Mouse (Mus musculus) 3T3-L1 (cell line): ENCODE data around the gene Paqr6.
"Not testable (repeated sequence)": the region's sequence is repeated elsewhere in the genome, so short reads cannot be mapped to it uniquely, and the experiment has no call there.

Source experiments
- DNase-seq: peaks from one replicate; pipeline ENCODE4 v3.0.0-alpha.2; 2015; ENCODE audit warnings: low read depth, low spot score

The Paqr6 gene

GRCm38 (mm10) chr3:88365705-88366361 is 1.4 kb downstream of the Paqr6 start:
- no peak for DNase-seq

GRCm38 (mm10) chr3:88366830-88367428 is 2.5 kb downstream of the Paqr6 start:
- not testable (repeated sequence) for DNase-seq

- not testable (repeated sequence) for DNase-seq
Observed at GRCm38 (mm10) chr3:88367517-88367916, 3.1 kb downstream of the Paqr6 start.

- not testable (repeated sequence) for DNase-seq
Observed at GRCm38 (mm10) chr3:88368511-88368910, 4.1 kb downstream of the Paqr6 start.

GRCm38 (mm10) chr3:88372643-88373042 is 8.3 kb downstream of the Paqr6 start, which contains the start of gene Bglap3:
Gene Bglap3 (minus strand): TSS chr3:88372743.
- not testable (repeated sequence) for DNase-seq

- not testable (repeated sequence) for DNase-seq
Observed at GRCm38 (mm10) chr3:88375750-88376626, 11.6 kb downstream of the Paqr6 start.

GRCm38 (mm10) chr3:88376644-88377043 is 12.3 kb downstream of the Paqr6 start:
- DNase-seq = not testable (repeated sequence)

- not testable (repeated sequence) for DNase-seq
Observed at GRCm38 (mm10) chr3:88378599-88378998, 14.2 kb downstream of the Paqr6 start, which contains the start of gene Bglap2. Gene Bglap2 (minus strand): TSS chr3:88378699.

GRCm38 (mm10) chr3:88381389-88382315 is 17.3 kb downstream of the Paqr6 start:
- DNase-seq = not testable (repeated sequence)

GRCm38 (mm10) chr3:88382383-88382782 is 18.0 kb downstream of the Paqr6 start:
- DNase-seq = not testable (repeated sequence)

GRCm38 (mm10) chr3:88384364-88384763 is 20.0 kb downstream of the Paqr6 start, which contains the start of gene Bglap:
Gene Bglap (minus strand): TSS chr3:88384464.
- no peak for DNase-seq

GRCm38 (mm10) chr3:88393776-88394375 is 29.5 kb downstream of the Paqr6 start:
- no peak for DNase-seq

GRCm38 (mm10) chr3:88395288-88395687 is 30.9 kb downstream of the Paqr6 start:
- no peak for DNase-seq

GRCm38 (mm10) chr3:88395742-88396141 is 31.4 kb downstream of the Paqr6 start:
- DNase-seq = no peak

GRCm38 (mm10) chr3:88398666-88399065 is 34.3 kb downstream of the Paqr6 start:
- no peak for DNase-seq

GRCm38 (mm10) chr3:88403522-88404230 is 39.3 kb downstream of the Paqr6 start:
- DNase-seq = no peak

- peak; percentile 93 for DNase-seq
Observed at GRCm38 (mm10) chr3:88407090-88407489, 42.7 kb downstream of the Paqr6 start.

GRCm38 (mm10) chr3:88407529-88407928 is 43.1 kb downstream of the Paqr6 start:
- peak; percentile 48 for DNase-seq

GRCm38 (mm10) chr3:88408953-88409352 is 44.6 kb downstream of the Paqr6 start:
- DNase-seq = peak; percentile 32
